Mouse (Mus musculus) liver, postnatal 0 days (tissue): ENCODE results near the gene Gpr89. TPM values are rescaled to one million over a fixed set of nuclear protein-coding genes. Genes with fewer than 3 reads are reported as not detected.

Experiments used
- ATAC-seq: fragments of 200-750 bp; cut with Nextera tagmentation; 2 replicates; pipeline ENCODE4 v1.8.0; 2017; ENCODE audit warnings: mild to moderate bottlenecking, moderate library complexity
- DNase-seq: peaks from one replicate; pipeline ENCODE4 v3.0.0-alpha.2; 2016
- H3K27ac ChIP-seq: fragments of 300-500 bp; sonication (generic); 2 replicates; pipeline ENCODE4 v1.5.1; 2014; ENCODE audit warnings: antibody characterized with exemption, moderate library complexity, mild to moderate bottlenecking, low read depth
- H3K27me3 ChIP-seq: fragments of 300-500 bp; sonication (generic); 2 replicates; pipeline ENCODE4 v1.6.1; 2014; ENCODE audit warnings: low read length, control low read depth, mixed read lengths; ENCODE audit not compliant: insufficient read depth
- H3K36me3 ChIP-seq: fragments of 300-500 bp; sonication (generic); replicated peaks from 2 replicates; pipeline ENCODE4 v1.6.1; 2014; ENCODE audit warnings: mild to moderate bottlenecking, control low read depth, low read length, moderate library complexity, mixed read lengths; ENCODE audit not compliant: insufficient read depth
- H3K4me1 ChIP-seq: fragments of 300-500 bp; sonication (generic); 2 replicates; pipeline ENCODE4 v1.6.1; 2014; ENCODE audit warnings: antibody characterized with exemption, mild to moderate bottlenecking, control low read depth; ENCODE audit not compliant: insufficient read depth
- H3K4me2 ChIP-seq: fragments of 300-500 bp; sonication (generic); 2 replicates; pipeline ENCODE4 v1.6.1; 2014; ENCODE audit warnings: low read depth, mild to moderate bottlenecking, low read length, moderate library complexity, mixed read lengths
- H3K4me3 ChIP-seq: fragments of 300-500 bp; sonication (generic); 2 replicates; pipeline ENCODE4 v1.5.1; 2014; ENCODE audit warnings: low read depth, low read length
- H3K9ac ChIP-seq: fragments of 300-500 bp; sonication (generic); replicated peaks from 2 replicates; pipeline ENCODE4 v1.6.1; 2014; ENCODE audit warnings: mild to moderate bottlenecking, moderate library complexity
- H3K9me3 ChIP-seq: fragments of 300-500 bp; sonication (generic); 2 replicates; pipeline ENCODE4 v1.6.1; 2016; ENCODE audit warnings: mild to moderate bottlenecking, control low read depth, low read length, mixed read lengths
- CTCF ChIP-seq: sonication (generic); IDR thresholded peaks from 2 replicates; pipeline ENCODE4 v1.5.1; 2016; ENCODE audit warnings: antibody characterized with exemption, low read depth
- EP300 ChIP-seq: IDR thresholded peaks from 2 replicates; pipeline ENCODE4 v1.6.1; 2016; ENCODE audit warnings: antibody characterized with exemption, low read depth, mild to moderate bottlenecking
- WGBS: fragments of 180-500 bp; shearing (Covaris S2); extraction: QIAGEN DNeasy Blood & Tissue Kit; methylation state at CpG from one replicate; pipeline ENCODE4 v1.1.7; 2014; ENCODE audit not compliant: insufficient replicate concordance; 5-methylcytosine and 5-hydroxymethylcytosine counted together
- polyA plus RNA-seq: library from polyadenylated mRNA; unstranded; fragments of >200 nt; fragmentation: Nextera tagmentation; extraction: Ambion mirVana; gene quantifications from 2 replicates; pipeline ENCODE4 v1.2.1, GENCODE M21; 2015

Gpr89 gene
- polyA plus RNA-seq, 1 experiment from 2014 or later = 21.1 TPM

GRCm38 (mm10) chr3:96825261-96825660 is 79.9 kb downstream of the Gpr89 start:
- Histone ChIP-seq H3K4me3 (no peak overlapping the region), H3K9ac (no peak overlapping the region), H3K36me3 (no peaks in the 10 kb centered on the region), H3K9me3 (no peaks in the 10 kb centered on the region), H3K4me1 (peaks cover 4% of the 10 kb centered on the region; the same call in 1 of the 2 replicates), H3K27me3 (no peaks in the 10 kb centered on the region), H3K4me2 (no peak overlapping the region), H3K27ac (no peak overlapping the region)
- WGBS = 51% methylated on average over 11 of the region's 11 CpGs
- TF ChIP-seq EP300 (no peak), CTCF (no peak)
- DNase-seq (no peak), ATAC-seq (no peak)

- DNase-seq = no peak
- Histone ChIP-seq H3K4me1 (peaks cover 4% of the 10 kb centered on the region; the same call in 1 of the 2 replicates), H3K4me3 (no peak overlapping the region), H3K9ac (no peak overlapping the region), H3K27me3 (no peaks in the 10 kb centered on the region), H3K27ac (no peak overlapping the region), H3K36me3 (no peaks in the 10 kb centered on the region), H3K9me3 (no peaks in the 10 kb centered on the region), H3K4me2 (no peak overlapping the region)
- ATAC-seq = no peak
- WGBS = 86% methylated on average over 12 of the region's 12 CpGs
- no peak for TF ChIP-seq CTCF
Observed at GRCm38 (mm10) chr3:96824614-96825013, 80.5 kb downstream of the Gpr89 start.

- Histone ChIP-seq H3K9ac (no peak overlapping the region), H3K27ac (no peak overlapping the region), H3K9me3 (no peaks in the 10 kb centered on the region), H3K4me1 (peaks cover 2% of the 10 kb centered on the region; the same call in 1 of the 2 replicates), H3K27me3 (no peaks in the 10 kb centered on the region), H3K4me3 (no peak overlapping the region), H3K36me3 (no peaks in the 10 kb centered on the region), H3K4me2 (no peak overlapping the region)
- DNase-seq (no peak), ATAC-seq (no peak)
- WGBS = 47% methylated on average over 3 of the region's 3 CpGs
- TF ChIP-seq EP300 (no peak), CTCF (no peak)
Observed at GRCm38 (mm10) chr3:96823701-96824100, 81.4 kb downstream of the Gpr89 start.

DNA sequence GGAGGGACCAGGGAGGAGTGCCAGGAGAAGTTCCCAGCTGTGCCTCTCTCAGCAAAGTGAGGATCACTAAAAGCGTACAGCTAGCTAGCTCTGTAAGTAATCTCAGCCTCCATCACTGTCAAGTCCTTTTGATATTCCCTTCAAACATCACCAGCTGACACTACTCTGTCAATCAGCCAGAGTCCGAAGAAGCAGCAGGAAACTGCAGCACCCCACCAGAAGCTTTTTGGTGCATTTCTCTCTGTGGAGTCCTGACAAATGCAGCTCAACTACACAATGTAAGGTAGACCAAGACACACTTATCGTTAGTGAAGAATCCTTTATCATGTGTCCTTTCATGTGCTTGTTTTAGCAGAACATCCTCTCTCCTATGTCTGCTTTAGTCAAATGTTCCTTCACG is 83.6 kb downstream of the Gpr89 start:
- 83% methylated on average over 4 of the region's 4 CpGs for WGBS
- Histone ChIP-seq H3K27me3 (no peaks in the 10 kb centered on the region), H3K9ac (no peak overlapping the region), H3K4me2 (no peak overlapping the region), H3K4me3 (no peak overlapping the region), H3K4me1 (peaks cover 2% of the 10 kb centered on the region; the same call in 1 of the 2 replicates), H3K9me3 (no peaks in the 10 kb centered on the region), H3K27ac (no peak overlapping the region), H3K36me3 (no peaks in the 10 kb centered on the region)
- TF ChIP-seq CTCF (no peak), EP300 (no peak)
- ATAC-seq (no peak), DNase-seq (no peak)

- ATAC-seq = no peak
- TF ChIP-seq EP300 (no peak), CTCF (no peak)
- no peak overlapping the region for H3K4me3 ChIP-seq
- no peak for DNase-seq
- H3K4me2 ChIP-seq = no peak overlapping the region
- no peak overlapping the region for H3K9ac ChIP-seq
- H3K36me3 ChIP-seq = no peaks in the 10 kb centered on the region
- no peaks in the 10 kb centered on the region for H3K9me3 ChIP-seq
- H3K4me1 ChIP-seq = peaks cover 2% of the 10 kb centered on the region; the same call in 1 of the 2 replicates
- H3K27me3 ChIP-seq = no peaks in the 10 kb centered on the region
- no peak overlapping the region for H3K27ac ChIP-seq
- WGBS = 61% methylated on average over 6 of the region's 6 CpGs
Observed at GRCm38 (mm10) chr3:96820116-96820915, 84.8 kb downstream of the Gpr89 start.

Other genes with a start within 250 kb of the Gpr89 start
- 0.37 and 0.45 TPM in 2 replicates for gene Ankrd35, start 235.2 kb downstream of the Gpr89 start, polyA plus RNA-seq
- gene Pias3, start 209.0 kb downstream of the Gpr89 start, polyA plus RNA-seq = 4.6 and 5.2 TPM in 2 replicates
- 0.29 and 0.38 TPM in 2 replicates for gene Nudt17, start 196.8 kb downstream of the Gpr89 start, polyA plus RNA-seq
- gene Polr3c, start 177.7 kb downstream of the Gpr89 start, polyA plus RNA-seq = 10.4 and 11.6 TPM in 2 replicates
- 28.6 and 29.7 TPM in 2 replicates for gene Rnf115, start 177.7 kb downstream of the Gpr89 start, polyA plus RNA-seq
- 49.4 and 57.7 TPM in 2 replicates for gene Pdzk1, start 76.1 kb downstream of the Gpr89 start, polyA plus RNA-seq
- 0.78 and 0.89 TPM in 2 replicates for gene Cd160, start 76.0 kb downstream of the Gpr89 start, polyA plus RNA-seq
- 1.4 TPM in 2 replicates for gene Gja5, start 653 bp downstream of the Gpr89 start, polyA plus RNA-seq
- not detected in 2 replicates for gene Gja8, start 20.7 kb upstream of the Gpr89 start, polyA plus RNA-seq